Mouse (Mus musculus): Measurements from ENCODE around the gene Ptcra.
A peak's percentile ranks its signal among the peaks of the same experiment; 100 is the strongest.

GRCm38 (mm10) chr17:46725273-46725672 is 38.2 kb downstream of the Ptcra start:
- peak; percentile 62 for TF ChIP-seq CTCF (conservative IDR thresholded peaks at IDR 0.05; ENCODE audit: low read length)
- TF ChIP-seq POU5F1 (IDR thresholded peaks at IDR 0.05; ENCODE audit: borderline replicate concordance, low read length), result no peak
